Mouse (Mus musculus) olfactory bulb, adult 2 months (tissue): ENCODE measurements around the gene Tmem163.

ENCODE experiments used
- CTCF ChIP-seq: fragments of 200-500 bp; IDR thresholded peaks from 2 replicates; pipeline ENCODE4 v1.5.1; 2012; ENCODE audit warnings: low read depth, mild to moderate bottlenecking, low read length, moderate library complexity; ENCODE audit not compliant: insufficient read depth
- POLR2A ChIP-seq: fragments of 200-500 bp; IDR thresholded peaks from 2 replicates; pipeline ENCODE4 v1.6.1; 2012; ENCODE audit warnings: mild to moderate bottlenecking, low read depth, low read length, moderate library complexity; ENCODE audit not compliant: insufficient read depth

DNA sequence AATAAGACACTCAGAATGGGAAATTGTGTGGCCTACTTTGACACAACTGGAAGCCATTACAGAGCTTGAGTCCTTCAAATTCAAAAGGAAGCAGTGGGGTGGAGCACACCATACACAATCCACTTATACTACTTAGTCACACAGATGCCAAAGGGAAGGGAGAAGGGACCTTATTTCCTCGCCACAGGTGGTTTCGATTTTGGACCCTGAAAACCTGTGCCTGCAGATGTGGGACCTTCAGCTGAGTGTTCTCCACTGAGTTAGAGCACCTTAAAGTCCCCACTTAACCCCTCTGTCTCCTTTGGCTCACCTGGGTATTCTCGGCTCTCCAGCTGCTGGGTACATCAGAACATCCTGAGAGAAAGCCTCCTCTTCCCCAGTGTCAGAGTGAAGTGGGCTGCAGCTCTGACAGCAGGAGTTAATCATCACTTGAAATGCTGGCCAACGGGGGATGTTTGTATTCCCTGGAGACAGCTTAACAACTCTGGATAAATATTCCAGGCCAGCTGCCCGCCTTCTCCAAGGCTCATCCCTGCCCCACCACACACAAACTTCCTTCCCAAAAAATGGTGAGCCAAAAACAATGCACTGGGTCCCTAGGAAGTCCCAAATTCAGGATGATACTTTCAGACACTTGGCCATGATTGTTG lies 234.4 kb downstream of the Tmem163 start:
- TF ChIP-seq POLR2A (no peak), CTCF (no peak)
